Mouse (Mus musculus) heart, adult 2 months (tissue): ENCODE results near the gene Ttc37.

Experiments
- CTCF ChIP-seq: fragments of 200-600 bp; IDR thresholded peaks from 2 replicates; pipeline ENCODE4 v1.8.1; 2022; ENCODE audit warnings: antibody characterized with exemption, mild to moderate bottlenecking, moderate library complexity
- POLR2A ChIP-seq: fragments of 200-500 bp; IDR thresholded peaks from 2 replicates; pipeline ENCODE4 v1.6.1; 2011; ENCODE audit warnings: mild to moderate bottlenecking, low read depth, low read length, control low read depth; ENCODE audit not compliant: insufficient read depth

GRCm38 (mm10) chr13:76194937-76195336 lies 96.4 kb downstream of the Ttc37 start:
- TF ChIP-seq CTCF (no peak), POLR2A (no peak)
